Mouse (Mus musculus) spleen, adult 2 months (tissue): ENCODE measurements around the gene Umodl1. TPM values are rescaled to one million over a fixed set of nuclear protein-coding genes. Genes with fewer than 3 reads are reported as not detected.

Experiments used
- DNase-seq, 2 experiments: peaks; one replicate each; pipeline versions ENCODE4 v3.0.0 to v3.0.0-alpha.2; 2012 to 2021; ENCODE audit warnings: low spot score in 2 of 2, low read depth in 1 of 2
- H3K27ac ChIP-seq: fragments of 200-500 bp; 2 replicates; pipeline ENCODE4 v1.5.1; 2012; ENCODE audit warnings: low read length, inconsistent platforms; ENCODE audit not compliant: insufficient read depth
- H3K27me3 ChIP-seq: fragments of 200-500 bp; 2 replicates; pipeline ENCODE4 v1.6.1; 2012; ENCODE audit warnings: mild to moderate bottlenecking, moderate library complexity, low read length, inconsistent platforms; ENCODE audit not compliant: control insufficient read depth, insufficient read depth
- H3K36me3 ChIP-seq: fragments of 200-500 bp; 2 replicates; pipeline ENCODE4 v1.6.1; 2012; ENCODE audit warnings: mild to moderate bottlenecking, low read length, inconsistent platforms; ENCODE audit not compliant: control insufficient read depth, insufficient read depth
- H3K4me1 ChIP-seq: fragments of 200-500 bp; 2 replicates; pipeline ENCODE4 v1.6.1; 2011; ENCODE audit warnings: inconsistent platforms; ENCODE audit not compliant: control insufficient read depth, insufficient read depth, insufficient read length
- H3K4me3 ChIP-seq: fragments of 200-500 bp; 2 replicates; pipeline ENCODE4 v1.5.1; 2011; ENCODE audit warnings: mild to moderate bottlenecking, inconsistent platforms; ENCODE audit not compliant: insufficient read depth, insufficient read length; ENCODE audit errors: extremely low read depth
- CTCF ChIP-seq: fragments of 200-500 bp; IDR thresholded peaks from 2 replicates; pipeline ENCODE4 v1.5.1; 2011; ENCODE audit warnings: mild to moderate bottlenecking, inconsistent platforms; ENCODE audit not compliant: insufficient read depth, insufficient read length, insufficient replicate concordance; ENCODE audit errors: extremely low read depth
- POLR2A ChIP-seq: fragments of 200-500 bp; IDR thresholded peaks from 2 replicates; pipeline ENCODE4 v1.6.1; 2011; ENCODE audit warnings: low read depth, low read length, inconsistent platforms
- WGBS: fragments of 180-500 bp; shearing (Covaris S2); methylation state at CpG from one replicate; pipeline ENCODE4 v1.1.7; 2018; 5-methylcytosine and 5-hydroxymethylcytosine counted together
- polyA plus RNA-seq: library from polyadenylated mRNA; depleted of rRNA; stranded (reverse); fragments of >200 nt; gene quantifications from 2 replicates; pipeline ENCODE4 v1.2.3, GENCODE M21; 2012

Umodl1 gene
- polyA plus RNA-seq, 1 experiment = not detected

GRCm38 (mm10) chr17:30983521-30983920 is 29.1 kb downstream of the Umodl1 start:
- WGBS = 78% methylated on average over 4 of the region's 4 CpGs
- TF ChIP-seq POLR2A (no peak), CTCF (no peak)
- Histone ChIP-seq H3K27me3 (no peaks in the 10 kb centered on the region), H3K27ac (no peak overlapping the region), H3K4me3 (no peak overlapping the region), H3K4me1 (no peaks in the 10 kb centered on the region), H3K36me3 (no peaks in the 10 kb centered on the region)
- no peak for DNase-seq

- Histone ChIP-seq H3K4me3 (no peak overlapping the region), H3K27ac (no peak overlapping the region), H3K36me3 (no peaks in the 10 kb centered on the region), H3K27me3 (no peaks in the 10 kb centered on the region), H3K4me1 (no peaks in the 10 kb centered on the region)
- DNase-seq = peak in 1 of 2 experiments; percentile 9
- WGBS = 77% methylated on average over 10 of the region's 10 CpGs
- TF ChIP-seq POLR2A (no peak), CTCF (peak; percentile 35; the same call in 1 of the 2 replicates)
These were observed 35.8 kb downstream of the Umodl1 start for GRCm38 (mm10) chr17:30990254-30990653.

- H3K27ac ChIP-seq = no peak overlapping the region
- no peak overlapping the region for H3K4me3 ChIP-seq
- H3K27me3 ChIP-seq = no peaks in the 10 kb centered on the region
- H3K36me3 ChIP-seq = no peaks in the 10 kb centered on the region
- no peak for DNase-seq
- no peaks in the 10 kb centered on the region for H3K4me1 ChIP-seq
- WGBS = 50% methylated on average over 5 of the region's 5 CpGs
- TF ChIP-seq POLR2A (no peak), CTCF (no peak)
These were observed 41.9 kb downstream of the Umodl1 start for GRCm38 (mm10) chr17:30996296-30996695.

GRCm38 (mm10) chr17:31000897-31001296 is 46.5 kb downstream of the Umodl1 start:
- no peaks in the 10 kb centered on the region for H3K4me1 ChIP-seq
- no peak overlapping the region for H3K27ac ChIP-seq
- WGBS = 43% methylated on average over 5 of the region's 5 CpGs
- no peak overlapping the region for H3K4me3 ChIP-seq
- H3K27me3 ChIP-seq = no peaks in the 10 kb centered on the region
- H3K36me3 ChIP-seq = no peaks in the 10 kb centered on the region
- DNase-seq = no peak
- TF ChIP-seq POLR2A (no peak), CTCF (no peak)

- 64% methylated on average over 5 of the region's 5 CpGs for WGBS
- no peak for DNase-seq
- H3K27me3 ChIP-seq = no peaks in the 10 kb centered on the region
- no peak overlapping the region for H3K4me3 ChIP-seq
- H3K27ac ChIP-seq = no peak overlapping the region
- H3K36me3 ChIP-seq = no peaks in the 10 kb centered on the region
- no peaks in the 10 kb centered on the region for H3K4me1 ChIP-seq
- TF ChIP-seq CTCF (no peak), POLR2A (no peak)
These were observed 48.2 kb downstream of the Umodl1 start for GRCm38 (mm10) chr17:31002613-31003012.

GRCm38 (mm10) chr17:31005284-31005683 is 50.8 kb downstream of the Umodl1 start:
- Histone ChIP-seq H3K27me3 (no peaks in the 10 kb centered on the region), H3K4me1 (no peaks in the 10 kb centered on the region), H3K36me3 (no peaks in the 10 kb centered on the region), H3K27ac (no peak overlapping the region), H3K4me3 (no peak overlapping the region)
- TF ChIP-seq CTCF = no peak
- TF ChIP-seq POLR2A = no peak
- WGBS = 69% methylated on average over 2 of the region's 2 CpGs
- no peak for DNase-seq

- no peak for TF ChIP-seq POLR2A
- no peak for TF ChIP-seq CTCF
- WGBS = 81% methylated on average over 3 of the region's 3 CpGs
- DNase-seq = no peak
- Histone ChIP-seq H3K4me3 (no peak overlapping the region), H3K36me3 (no peaks in the 10 kb centered on the region), H3K27ac (no peak overlapping the region), H3K27me3 (no peaks in the 10 kb centered on the region), H3K4me1 (no peaks in the 10 kb centered on the region)
These were observed 52.9 kb downstream of the Umodl1 start for GRCm38 (mm10) chr17:31007357-31007756.
